Mouse (Mus musculus) heart, adult 2 months (tissue): Measurements from ENCODE around the gene Gm20388. TPM values are rescaled to one million over a fixed set of nuclear protein-coding genes. Genes with fewer than 3 reads are reported as not detected.

Experiments used
- DNase-seq, 2 experiments: peaks; one replicate each; pipeline ENCODE4 v3.0.0; 2021
- H3K27ac ChIP-seq: fragments of 200-600 bp; 2 replicates; pipeline ENCODE4 v1.8.1; 2022
- H3K27me3 ChIP-seq: fragments of 200-500 bp; 2 replicates; pipeline ENCODE4 v1.6.1; 2012; ENCODE audit warnings: mild to moderate bottlenecking, low read length, inconsistent platforms, mixed read lengths; ENCODE audit not compliant: control insufficient read depth, insufficient read depth
- H3K36me3 ChIP-seq: fragments of 200-500 bp; 2 replicates; pipeline ENCODE4 v1.6.1; 2012; ENCODE audit warnings: low read length, inconsistent platforms; ENCODE audit not compliant: control insufficient read depth, insufficient read depth
- H3K4me1 ChIP-seq: fragments of 200-500 bp; 2 replicates; pipeline ENCODE4 v1.6.1; 2011; ENCODE audit warnings: low read length; ENCODE audit not compliant: control insufficient read depth, insufficient read depth
- H3K4me3 ChIP-seq: fragments of 200-600 bp; 2 replicates; pipeline ENCODE4 v1.8.1; 2022
- H3K79me2 ChIP-seq: fragments of 200-500 bp; replicated peaks from 2 replicates; pipeline ENCODE4 v1.6.1; 2012; ENCODE audit warnings: mild to moderate bottlenecking, inconsistent platforms, low read length, moderate library complexity, mixed read lengths; ENCODE audit not compliant: control insufficient read depth, insufficient read depth
- H3K9ac ChIP-seq: fragments of 200-500 bp; 2 replicates; pipeline ENCODE4 v1.6.1; 2012; ENCODE audit warnings: low read depth, mild to moderate bottlenecking, control low read depth, inconsistent platforms, low read length, mixed read lengths
- CTCF ChIP-seq: fragments of 200-600 bp; IDR thresholded peaks from 2 replicates; pipeline ENCODE4 v1.8.1; 2022; ENCODE audit warnings: antibody characterized with exemption, mild to moderate bottlenecking, moderate library complexity
- EP300 ChIP-seq: fragments of 200-500 bp; IDR thresholded peaks from 2 replicates; pipeline ENCODE4 v1.6.1; 2011; ENCODE audit warnings: low read depth, low read length, control low read depth; ENCODE audit not compliant: insufficient read depth
- POLR2A ChIP-seq: fragments of 200-500 bp; IDR thresholded peaks from 2 replicates; pipeline ENCODE4 v1.6.1; 2011; ENCODE audit warnings: mild to moderate bottlenecking, low read depth, low read length, control low read depth; ENCODE audit not compliant: insufficient read depth
- WGBS: fragments of 180-500 bp; shearing (Covaris S2); methylation state at CpG from one replicate; pipeline ENCODE4 v1.1.7; 2018; 5-methylcytosine and 5-hydroxymethylcytosine counted together
- intact Hi-C: fragments of 180-260 bp; cut with DNase I; formaldehyde crosslinking; loops from one replicate; pipeline ENCODE4 v1.15.1; 2025
- polyA plus RNA-seq: library from polyadenylated mRNA; depleted of rRNA; stranded (reverse); fragments of >200 nt; gene quantifications from 2 replicates; pipeline ENCODE4 v1.2.3, GENCODE M21; 2012
- total RNA-seq, 2 experiments: library from RNA; stranded (reverse); gene quantifications; 2 replicates each; pipeline ENCODE4 v1.2.3; 2021

Gm20388 gene
- total and polyA plus RNA-seq, 3 experiments = 1.8 to 32.3 TPM; not detected in 1

GRCm38 (mm10) chr8:123722245-123722644 is 3811.6 kb downstream of the Gm20388 start:
- no peak for TF ChIP-seq POLR2A
- TF ChIP-seq CTCF = no peak
- TF ChIP-seq EP300 = no peak
- Histone ChIP-seq H3K79me2 (no peaks in the 10 kb centered on the region), H3K27ac (no peak overlapping the region), H3K27me3 (no peaks in the 10 kb centered on the region), H3K9ac (no peak overlapping the region), H3K4me3 (no peak overlapping the region), H3K4me1 (peaks cover 3% of the 10 kb centered on the region; the same call in 1 of the 2 replicates), H3K36me3 (no peaks in the 10 kb centered on the region)
- WGBS = 88% methylated on average over 5 of the region's 5 CpGs
- intact Hi-C loops = no loop called here
- no peak for DNase-seq

GRCm38 (mm10) chr8:123724752-123725151 is 3814.1 kb downstream of the Gm20388 start:
- intact Hi-C loops = no loop called here

GRCm38 (mm10) chr8:123725261-123725660 is 3814.6 kb downstream of the Gm20388 start:
- 76% methylated on average over 7 of the region's 7 CpGs for WGBS
- no peak overlapping the region for H3K27ac ChIP-seq
- intact Hi-C loops = no loop called here

More at GRCm38 (mm10) chr8:123724752-123725151, 3814.1 kb downstream of the Gm20388 start:
- 90% methylated on average over 10 of the region's 10 CpGs for WGBS
- Histone ChIP-seq H3K9ac (no peak overlapping the region), H3K27ac (no peak overlapping the region), H3K79me2 (no peaks in the 10 kb centered on the region), H3K27me3 (no peaks in the 10 kb centered on the region), H3K4me1 (no peaks in the 10 kb centered on the region), H3K36me3 (no peaks in the 10 kb centered on the region), H3K4me3 (no peak overlapping the region)
- TF ChIP-seq POLR2A (no peak), EP300 (no peak), CTCF (no peak)
- no peak for DNase-seq

GRCm38 (mm10) chr8:123726759-123727158 is 3816.1 kb downstream of the Gm20388 start:
- H3K4me1 ChIP-seq = 0 out of 2 replicates have a peak, but pooled peaks cover 1% of the 10 kb centered on the region
- no peak overlapping the region for H3K9ac ChIP-seq
- H3K27ac ChIP-seq = no peak overlapping the region
- DNase-seq = no peak
- WGBS = 96% methylated on average over 6 of the region's 6 CpGs
- TF ChIP-seq POLR2A (no peak), CTCF (no peak), EP300 (no peak)
- H3K27me3 ChIP-seq = no peaks in the 10 kb centered on the region
- no peaks in the 10 kb centered on the region for H3K79me2 ChIP-seq
- intact Hi-C loops = no loop called here
- H3K36me3 ChIP-seq = no peaks in the 10 kb centered on the region
- H3K4me3 ChIP-seq = no peak overlapping the region

More at GRCm38 (mm10) chr8:123725261-123725660, 3814.6 kb downstream of the Gm20388 start:
- Histone ChIP-seq H3K4me3 (no peak overlapping the region), H3K27me3 (no peaks in the 10 kb centered on the region), H3K36me3 (no peaks in the 10 kb centered on the region), H3K4me1 (0 out of 2 replicates have a peak, but pooled peaks cover 1% of the 10 kb centered on the region), H3K79me2 (no peaks in the 10 kb centered on the region), H3K9ac (no peak overlapping the region)
- no peak for DNase-seq
- TF ChIP-seq POLR2A = no peak
- TF ChIP-seq EP300 = no peak
- TF ChIP-seq CTCF = no peak

GRCm38 (mm10) chr8:123729055-123729785 is 3818.6 kb downstream of the Gm20388 start:
- intact Hi-C loops = no loop called here
- H3K27me3 ChIP-seq = no peaks in the 10 kb centered on the region
- no peak overlapping the region for H3K4me3 ChIP-seq
- 31% methylated on average over 20 of the region's 20 CpGs for WGBS
- H3K4me1 ChIP-seq = 0 out of 2 replicates have a peak, but pooled peaks cover 1% of the 10 kb centered on the region
- no peak overlapping the region for H3K27ac ChIP-seq
- peak; percentile 26 to 52 for DNase-seq
- TF ChIP-seq CTCF = peak; percentile 23; the same call in 1 of the 2 replicates
- TF ChIP-seq POLR2A = no peak
- H3K79me2 ChIP-seq = no peaks in the 10 kb centered on the region
- no peak overlapping the region for H3K9ac ChIP-seq
- H3K36me3 ChIP-seq = no peaks in the 10 kb centered on the region

GRCm38 (mm10) chr8:123729786-123730411 is 3819.3 kb downstream of the Gm20388 start:
- intact Hi-C loops = no loop called here
- Histone ChIP-seq H3K79me2 (no peaks in the 10 kb centered on the region), H3K36me3 (no peaks in the 10 kb centered on the region), H3K4me1 (0 out of 2 replicates have a peak, but pooled peaks cover 1% of the 10 kb centered on the region), H3K9ac (no peak overlapping the region), H3K27ac (no peak overlapping the region), H3K27me3 (no peaks in the 10 kb centered on the region), H3K4me3 (no peak overlapping the region)
- TF ChIP-seq EP300 = no peak
- TF ChIP-seq POLR2A = no peak
- no peak for TF ChIP-seq CTCF
- DNase-seq = no peak
- 40% methylated on average over 13 of the region's 13 CpGs for WGBS
